Mouse (Mus musculus) heart, embryonic 11.5 days (tissue): ENCODE data around the gene Tmem145. TPM values are rescaled to one million over a fixed set of nuclear protein-coding genes. Genes with fewer than 3 reads are reported as not detected.

ENCODE experiments used
- ATAC-seq: fragments of 200-750 bp; cut with Nextera tagmentation; replicated peaks from 2 replicates; pipeline ENCODE4 v1.8.0; 2017; ENCODE audit warnings: moderate library complexity; ENCODE audit not compliant: insufficient number of reproducible peaks, low FRiP score, low TSS enrichment
- H3K27ac ChIP-seq: fragments of 300-500 bp; sonication (generic); 2 replicates; pipeline ENCODE4 v1.5.1; 2014; ENCODE audit warnings: mild to moderate bottlenecking, low read depth, low read length
- H3K27me3 ChIP-seq: fragments of 300-500 bp; sonication (generic); 2 replicates; pipeline ENCODE4 v1.6.1; 2014; ENCODE audit warnings: mild to moderate bottlenecking, low read length, mixed read lengths; ENCODE audit not compliant: control insufficient read depth, insufficient read depth
- H3K36me3 ChIP-seq: fragments of 300-500 bp; sonication (generic); 2 replicates; pipeline ENCODE4 v1.6.1; 2014; ENCODE audit warnings: mild to moderate bottlenecking, low read length, moderate library complexity, mixed read lengths; ENCODE audit not compliant: control insufficient read depth, insufficient read depth
- H3K4me1 ChIP-seq: fragments of 300-500 bp; sonication (generic); 2 replicates; pipeline ENCODE4 v1.6.1; 2014; ENCODE audit warnings: low read length; ENCODE audit not compliant: control insufficient read depth, insufficient read depth
- H3K4me2 ChIP-seq: fragments of 300-500 bp; sonication (generic); 2 replicates; pipeline ENCODE4 v1.6.1; 2014; ENCODE audit warnings: mild to moderate bottlenecking, moderate library complexity
- H3K4me3 ChIP-seq: fragments of 300-500 bp; sonication (generic); 2 replicates; pipeline ENCODE4 v1.5.1; 2014; ENCODE audit warnings: low read depth, low read length
- H3K9ac ChIP-seq: fragments of 300-500 bp; sonication (generic); 2 replicates; pipeline ENCODE4 v1.6.1; 2014; ENCODE audit warnings: mild to moderate bottlenecking, low read depth, low read length, moderate library complexity
- H3K9me3 ChIP-seq: fragments of 300-500 bp; sonication (generic); replicated peaks from 2 replicates; pipeline ENCODE4 v1.6.1; 2016; ENCODE audit warnings: low read length; ENCODE audit not compliant: control insufficient read depth
- WGBS: fragments of 180-500 bp; shearing (Covaris S2); extraction: QIAGEN DNeasy Blood & Tissue Kit; methylation state at CpG from one replicate; pipeline ENCODE4 v1.1.7; 2014; ENCODE audit not compliant: insufficient replicate concordance; 5-methylcytosine and 5-hydroxymethylcytosine counted together
- polyA plus RNA-seq: library from polyadenylated mRNA; unstranded; fragments of >200 nt; fragmentation: Nextera tagmentation; extraction: Ambion mirVana; gene quantifications from 2 replicates; pipeline ENCODE4 v1.2.1, GENCODE M21; 2014

Tmem145 gene
- polyA plus RNA-seq, 1 experiment from 2014 or later: 0.17 TPM

- ATAC-seq: no peak
- WGBS: under 1% methylated on average over 7 of the region's 7 CpGs
- H3K4me2 ChIP-seq: peak overlapping the region; percentile 87
- H3K36me3 ChIP-seq: peaks cover 16% of the 10 kb centered on the region; the same call in 1 of the 2 replicates
- peak overlapping the region; percentile 91 for H3K9ac ChIP-seq
- H3K9me3 ChIP-seq: no peaks in the 10 kb centered on the region
- no peaks in the 10 kb centered on the region for H3K27me3 ChIP-seq
- peaks cover 28% of the 10 kb centered on the region for H3K4me1 ChIP-seq
- peak overlapping the region; percentile 91 for H3K4me3 ChIP-seq
- H3K27ac ChIP-seq: peak overlapping the region; percentile 85
Observed at GRCm38 (mm10) chr7:25268588-25268987, 37.3 kb upstream of the Tmem145 start.

- Histone ChIP-seq H3K9me3 (no peaks in the 10 kb centered on the region), H3K4me2 (peak overlapping the region; percentile 87), H3K36me3 (peaks cover 16% of the 10 kb centered on the region; the same call in 1 of the 2 replicates), H3K27me3 (no peaks in the 10 kb centered on the region), H3K4me1 (peaks cover 33% of the 10 kb centered on the region), H3K9ac (peak overlapping the region; percentile 91), H3K27ac (peak overlapping the region; percentile 85; the same call in 1 of the 2 replicates), H3K4me3 (peak overlapping the region; percentile 91)
- 47% methylated on average over 4 of the region's 4 CpGs for WGBS
- no peak for ATAC-seq
Observed at GRCm38 (mm10) chr7:25269029-25269428, 36.9 kb upstream of the Tmem145 start.

GRCm38 (mm10) chr7:25269545-25270271 lies 36.2 kb upstream of the Tmem145 start:
- WGBS: 85% methylated on average over 8 of the region's 8 CpGs
- H3K9ac ChIP-seq: peak overlapping the region; percentile 44; the same call in 1 of the 2 replicates
- H3K27ac ChIP-seq: no peak overlapping the region
- no peak for ATAC-seq
- H3K4me3 ChIP-seq: peak overlapping the region; percentile 91
- no peaks in the 10 kb centered on the region for H3K27me3 ChIP-seq
- peaks cover 16% of the 10 kb centered on the region; the same call in 1 of the 2 replicates for H3K36me3 ChIP-seq
- peak overlapping the region; percentile 87 for H3K4me2 ChIP-seq
- H3K4me1 ChIP-seq: peaks cover 39% of the 10 kb centered on the region
- no peaks in the 10 kb centered on the region for H3K9me3 ChIP-seq

GRCm38 (mm10) chr7:25270652-25271633 lies 35.0 kb upstream of the Tmem145 start:
- no peak overlapping the region for H3K27ac ChIP-seq
- no peak for ATAC-seq
- no peak overlapping the region for H3K4me2 ChIP-seq
- no peaks in the 10 kb centered on the region for H3K27me3 ChIP-seq
- H3K4me1 ChIP-seq: peaks cover 50% of the 10 kb centered on the region
- H3K9ac ChIP-seq: no peak overlapping the region
- peaks cover 16% of the 10 kb centered on the region; the same call in 1 of the 2 replicates for H3K36me3 ChIP-seq
- no peak overlapping the region for H3K4me3 ChIP-seq
- WGBS: 85% methylated on average over 35 of the region's 35 CpGs
- no peaks in the 10 kb centered on the region for H3K9me3 ChIP-seq

- no peak for ATAC-seq
- no peak overlapping the region for H3K4me2 ChIP-seq
- no peak overlapping the region for H3K4me3 ChIP-seq
- 85% methylated on average over 30 of the region's 30 CpGs for WGBS
- H3K27me3 ChIP-seq: no peaks in the 10 kb centered on the region
- H3K4me1 ChIP-seq: peaks cover 53% of the 10 kb centered on the region
- no peaks in the 10 kb centered on the region for H3K9me3 ChIP-seq
- peaks cover 16% of the 10 kb centered on the region; the same call in 1 of the 2 replicates for H3K36me3 ChIP-seq
- H3K9ac ChIP-seq: no peak overlapping the region
- H3K27ac ChIP-seq: no peak overlapping the region
Observed at GRCm38 (mm10) chr7:25271651-25272444, 34.1 kb upstream of the Tmem145 start.

- Histone ChIP-seq H3K36me3 (peaks cover 16% of the 10 kb centered on the region; the same call in 1 of the 2 replicates), H3K27me3 (no peaks in the 10 kb centered on the region), H3K4me1 (peaks cover 58% of the 10 kb centered on the region), H3K27ac (no peak overlapping the region), H3K9me3 (no peaks in the 10 kb centered on the region), H3K9ac (no peak overlapping the region), H3K4me2 (no peak overlapping the region), H3K4me3 (no peak overlapping the region)
- 72% methylated on average over 38 of the region's 38 CpGs for WGBS
- ATAC-seq: no peak
Observed at GRCm38 (mm10) chr7:25272445-25273258, 33.3 kb upstream of the Tmem145 start.

- no peaks in the 10 kb centered on the region for H3K9me3 ChIP-seq
- ATAC-seq: no peak
- H3K27me3 ChIP-seq: no peaks in the 10 kb centered on the region
- H3K4me2 ChIP-seq: peak overlapping the region; percentile 9; the same call in 1 of the 2 replicates
- 80% methylated on average over 22 of the region's 22 CpGs for WGBS
- peaks cover 16% of the 10 kb centered on the region; the same call in 1 of the 2 replicates for H3K36me3 ChIP-seq
- H3K4me3 ChIP-seq: 0 out of 2 replicates have a peak overlapping the region, but pooled peaks have one; percentile 5
- H3K27ac ChIP-seq: no peak overlapping the region
- H3K9ac ChIP-seq: peak overlapping the region; percentile 16; the same call in 1 of the 2 replicates
- peaks cover 62% of the 10 kb centered on the region for H3K4me1 ChIP-seq
Observed at GRCm38 (mm10) chr7:25273259-25274241, 32.4 kb upstream of the Tmem145 start.
